ENCODE assay signal across 24 mouse cellular contexts in the genomic region with DNA sequence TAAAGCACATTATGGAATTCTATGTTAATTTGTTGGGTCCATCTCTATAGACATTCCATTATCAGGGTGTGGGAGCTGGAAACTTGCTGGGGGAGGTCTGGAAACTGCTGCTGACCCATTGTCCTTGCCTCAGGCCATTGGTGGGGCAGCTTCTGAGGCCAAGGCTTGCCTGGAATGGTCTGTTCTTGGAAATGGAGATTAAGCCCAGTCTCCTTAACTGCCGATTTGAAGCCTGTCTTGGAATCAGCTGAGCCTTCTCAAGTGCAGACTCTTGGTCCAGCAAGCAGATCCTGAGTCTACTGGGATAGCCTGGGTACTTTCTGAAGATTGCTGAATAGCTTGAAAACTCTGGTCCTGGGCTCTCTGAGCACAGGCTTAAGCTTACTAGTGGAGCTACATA. TPM values are rescaled to one million over a fixed set of nuclear protein-coding genes. Genes with fewer than 3 reads are reported as not detected.
DNase-seq lines count a peak whose midpoint lies in the region; TF ChIP-seq lines count a peak whose summit lies in the region.
"Had no signal": no experiment of that assay in that cellular context is flagged by ENCODE, and none has a peak within 500 bp of the region (broad histone marks: within the 10 kb centered on the region; RNA-seq: fewer than 3 reads in every experiment).

No protein-coding gene starts in this region.

- H3K27me3 ChIP-seq in heart, adult 2 months (ENCODE audit: control insufficient read depth, insufficient read depth, low read length): no peaks in the 10 kb centered on the region
- H3K27me3 ChIP-seq in ES-Bruce4 (ENCODE audit: control insufficient read depth, insufficient read depth, low read length, poor library complexity, severe bottlenecking): no peaks in the 10 kb centered on the region
- H3K27me3 ChIP-seq: embryonic facial prominence, embryonic 12.5 days; forebrain, embryonic 13.5 days; forebrain, embryonic 15.5 days; Patski had no signal

- 49% methylated on average over 1 of the region's 1 CpGs for WGBS in heart, adult 2 months

- no peak for TF ChIP-seq POLR2A in heart, adult 2 months (IDR thresholded peaks at IDR 0.05; ENCODE audit: insufficient read depth, low read depth, low read length)
- TF ChIP-seq POLR2A in ES-Bruce4 (IDR thresholded peaks at IDR 0.05; ENCODE audit: insufficient read depth, low read length): no peak

- intact Hi-C loops in heart, adult 2 months (cut with DNase I): no loop called here

- peaks cover 17% of the 10 kb centered on the region for H3K9me3 ChIP-seq in ES-Bruce4 (replicated peaks; ENCODE audit: control insufficient read depth, insufficient read depth, low read length, poor library complexity, severe bottlenecking)
- H3K9me3 ChIP-seq: embryonic facial prominence, embryonic 10.5 days; embryonic facial prominence, embryonic 12.5 days; forebrain, embryonic 13.5 days; forebrain, embryonic 15.5 days; G1E had no signal

- no peak overlapping the region for H3K4me3 ChIP-seq in heart, adult 2 months
- H3K4me3 ChIP-seq in ES-Bruce4 (ENCODE audit: low read depth, low read length): no peak overlapping the region
- H3K4me3 ChIP-seq: embryonic facial prominence, embryonic 10.5 days; embryonic facial prominence, embryonic 12.5 days; forebrain, embryonic 13.5 days; forebrain, embryonic 15.5 days had no signal

- peak in 1 of 2 experiments; percentile 27 for DNase-seq in heart, adult 2 months
- no peak for DNase-seq in heart, adult 9 months (ENCODE audit: low spot score in 2 of 2)
- DNase-seq in ES-CJ7 (ENCODE audit: low read depth, low spot score) (peak; percentile 73), R1 (ENCODE audit: low read depth, low spot score) (peak; percentile 61)
- DNase-seq in spleen, postnatal 4 days (ENCODE audit: low spot score in 2 of 2): no peak
- no peak for DNase-seq in frontal cortex, postnatal 25 days (ENCODE audit: low spot score in 2 of 2)
- DNase-seq in layer of hippocampus, postnatal 10 days (ENCODE audit: low spot score in 2 of 2): no peak
- DNase-seq: adrenal gland, adult 8-10 months; adrenal gland, postnatal 14 days; adrenal gland, postnatal 36 days; cerebellum, adult 11-12 months; cerebellum, adult 2 months; cerebellum, adult 9-10 months; cerebellum, postnatal 10 days; cerebellum, postnatal 25 days; forebrain, postnatal 0 days had no signal

- no peak overlapping the region for H3K9ac ChIP-seq in heart, adult 2 months (ENCODE audit: low read depth, low read length)
- no peak overlapping the region for H3K9ac ChIP-seq in ES-Bruce4 (ENCODE audit: low read depth, poor library complexity, severe bottlenecking)
- H3K9ac ChIP-seq: embryonic facial prominence, embryonic 12.5 days; forebrain, embryonic 13.5 days; forebrain, embryonic 15.5 days; forebrain, postnatal 0 days had no signal

- peaks cover 20% of the 10 kb centered on the region for H3K4me1 ChIP-seq in heart, adult 2 months (ENCODE audit: control insufficient read depth, insufficient read depth, low read length)
- H3K4me1 ChIP-seq in ES-Bruce4 (ENCODE audit: control insufficient read depth, insufficient read depth, low read length): peaks cover 5% of the 10 kb centered on the region
- H3K4me1 ChIP-seq: embryonic facial prominence, embryonic 12.5 days had no signal

- peaks cover 8% of the 10 kb centered on the region for H3K36me3 ChIP-seq in heart, adult 2 months (ENCODE audit: control insufficient read depth, insufficient read depth, low read length)
- peaks cover 12% of the 10 kb centered on the region for H3K36me3 ChIP-seq in ES-Bruce4 (ENCODE audit: control insufficient read depth, insufficient read depth, low read length, poor library complexity, severe bottlenecking)
- H3K36me3 ChIP-seq: forebrain, embryonic 15.5 days; G1E had no signal

- no peaks in the 10 kb centered on the region; the same call in 1 of the 2 replicates for H3K79me2 ChIP-seq in heart, adult 2 months (replicated peaks; ENCODE audit: control insufficient read depth, insufficient read depth, low read length)

- TF ChIP-seq CTCF in heart, adult 2 months (IDR thresholded peaks at IDR 0.05): no peak
- no peak for TF ChIP-seq CTCF in ES-Bruce4 (IDR thresholded peaks at IDR 0.05; ENCODE audit: low read depth, low read length)

- no peak for TF ChIP-seq EP300 in heart, adult 2 months (IDR thresholded peaks at IDR 0.05; ENCODE audit: insufficient read depth, low read depth, low read length)
- peak; percentile 99 for TF ChIP-seq EP300 in ES-Bruce4 (IDR thresholded peaks at IDR 0.05; ENCODE audit: insufficient read depth, low read depth, low read length)

- H3K27ac ChIP-seq in heart, adult 2 months: peak overlapping the region; percentile 27
- H3K27ac ChIP-seq in ES-Bruce4 (ENCODE audit: insufficient read depth, low read length): peak overlapping the region; percentile 79
- H3K27ac ChIP-seq: embryonic facial prominence, embryonic 10.5 days; embryonic facial prominence, embryonic 12.5 days; forebrain, embryonic 13.5 days; forebrain, embryonic 15.5 days had no signal

RNA-seq across cellular contexts. Expression of a gene that starts 51.3 kb away (rescaled TPM):
- total RNA-seq in heart, adult 2 months (2021): 10 to 100 TPM; 21.9 to 63.9 TPM
- 17.7 and 32.1 TPM in 2 replicates for polyA plus RNA-seq in heart, adult 2 months (2012; rRNA removed)
- polyA plus RNA-seq in ES-Bruce4 (2011; ENCODE audit: insufficient read depth, insufficient read length, low read depth, missing spikeins): 51.2 and 51.6 TPM in 2 replicates
- 10 to 100 TPM; 34.4 to 36.0 TPM for total RNA-seq in layer of hippocampus, postnatal 10 days (2021)
- polyA plus RNA-seq: G1E had no signal

RNA-seq across cellular contexts. Expression of a gene that starts 54.9 kb away (rescaled TPM):
- total RNA-seq in heart, adult 2 months (2021): 1 to 10 TPM; 1.2 to 1.6 TPM
- 4.4 and 4.6 TPM in 2 replicates for polyA plus RNA-seq in heart, adult 2 months (2012; rRNA removed)
- 5.5 TPM in 1 of 2 replicates, not detected in the other for polyA plus RNA-seq in ES-Bruce4 (2011; ENCODE audit: insufficient read depth, insufficient read length, low read depth, missing spikeins)
- 1 to 10 TPM; 3.6 to 3.7 TPM for total RNA-seq in layer of hippocampus, postnatal 10 days (2021)

RNA-seq across cellular contexts. Expression of a gene that starts 59.3 kb away (rescaled TPM):
- under 1 TPM; 0.11 to 0.18 TPM for total RNA-seq in heart, adult 2 months (2021)
- 0.18 and 0.20 TPM in 2 replicates for polyA plus RNA-seq in heart, adult 2 months (2012; rRNA removed)
- 3.6 and 4.1 TPM in 2 replicates for polyA plus RNA-seq in ES-Bruce4 (2011; ENCODE audit: insufficient read depth, insufficient read length, low read depth, missing spikeins)
- under 1 TPM; 0.58 to 0.59 TPM for total RNA-seq in layer of hippocampus, postnatal 10 days (2021)
- total RNA-seq: adrenal gland, adult 18-20 months; adrenal gland, postnatal 14 days; adrenal gland, postnatal 36 days; G1E had no signal
- polyA plus RNA-seq: G1E, Patski had no signal

Comparison
In these comparisons a context has a peak if more than half of its experiments do, and no peak if none do; other contexts are left out.
1. DNase-seq: peak in ES-CJ7 (single experiment) and R1 (single experiment); none in heart, adult 9 months (0 of 2), spleen, postnatal 4 days (0 of 2), frontal cortex, postnatal 25 days (0 of 2) and layer of hippocampus, postnatal 10 days (0 of 2).